Comparison of ENCODE assay signal across 8 mouse cellular contexts in the genomic region with DNA sequence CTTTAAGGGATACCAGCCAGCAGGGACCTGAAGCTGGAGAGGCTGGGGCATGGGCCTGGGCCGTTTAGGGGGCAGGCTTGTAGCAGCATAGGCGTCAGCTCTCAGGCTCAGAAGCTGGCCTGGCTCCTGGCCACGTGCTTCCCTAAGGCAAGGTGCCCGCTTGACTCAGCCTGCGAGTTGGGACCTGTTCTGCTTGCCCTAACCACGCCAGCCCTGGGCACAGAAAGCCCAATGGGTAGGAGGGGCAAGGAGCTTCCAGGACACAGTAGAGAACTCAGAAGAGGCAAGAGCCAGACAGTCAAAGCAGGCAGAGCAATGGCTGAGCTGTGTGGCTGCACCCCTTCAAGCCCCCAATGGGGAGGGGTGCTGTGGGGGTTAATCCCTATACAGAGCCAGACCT. TPM values are rescaled to one million over a fixed set of nuclear protein-coding genes. Genes with fewer than 3 reads are reported as not detected.
A peak's percentile ranks its signal among the peaks of the same experiment; 100 is the strongest.
DNase-seq lines count a peak whose midpoint lies in the region; ATAC-seq and TF ChIP-seq lines count a peak whose summit lies in the region.

No protein-coding gene starts in this region.

- peaks cover 11% of the 10 kb centered on the region for H3K36me3 ChIP-seq in heart, embryonic 10.5 days
- H3K36me3 ChIP-seq in midbrain, postnatal 0 days (ENCODE audit: insufficient read depth, low read length), result peaks cover 2% of the 10 kb centered on the region; the same call in 1 of the 2 replicates

- DNase-seq in cerebellum, postnatal 14 days, result peak; percentile 46 to 52
- DNase-seq in cerebellum, adult 11-12 months, result no peak
- DNase-seq in adrenal gland, postnatal 36 days, result peak; percentile 23 to 51
- DNase-seq in heart, embryonic 10.5 days (ENCODE audit: low spot score), result no peak
- peak; percentile 73 for DNase-seq in kidney, postnatal 14 days
- no peak for DNase-seq in midbrain, postnatal 0 days (ENCODE audit: low spot score)
- DNase-seq in left cerebral cortex, postnatal 25 days (ENCODE audit: low spot score in 2 of 2), result no peak
- no peak for DNase-seq in thymus, postnatal 25 days

- 0 out of 2 replicates have a peak, but pooled peaks have one; percentile 31 for ATAC-seq in midbrain, postnatal 0 days (ENCODE audit: low FRiP score)

- H3K27me3 ChIP-seq in heart, embryonic 10.5 days (ENCODE audit: insufficient read depth, poor library complexity, severe bottlenecking), result peaks cover 31% of the 10 kb centered on the region
- H3K27me3 ChIP-seq in midbrain, postnatal 0 days (ENCODE audit: insufficient read depth, low read length), result no peaks in the 10 kb centered on the region

- H3K9me3 ChIP-seq in heart, embryonic 10.5 days, result no peaks in the 10 kb centered on the region; the same call in 1 of the 2 replicates
- no peaks in the 10 kb centered on the region for H3K9me3 ChIP-seq in midbrain, postnatal 0 days (ENCODE audit: low read length)

- intact Hi-C loops in left cerebral cortex, postnatal 25 days (cut with DNase I), result no loop called here

- H3K4me3 ChIP-seq in heart, embryonic 10.5 days, result no peak overlapping the region
- H3K4me3 ChIP-seq in midbrain, postnatal 0 days (ENCODE audit: low read depth, low read length), result no peak overlapping the region

- H3K9ac ChIP-seq in midbrain, postnatal 0 days (replicated peaks; ENCODE audit: low read length, poor library complexity, severe bottlenecking), result no peak overlapping the region

- peak overlapping the region; percentile 84 for H3K27ac ChIP-seq in heart, embryonic 10.5 days
- H3K27ac ChIP-seq in midbrain, postnatal 0 days (ENCODE audit: low read depth, low read length), result no peak overlapping the region

- H3K4me1 ChIP-seq in heart, embryonic 10.5 days, result peaks cover 48% of the 10 kb centered on the region
- H3K4me1 ChIP-seq in midbrain, postnatal 0 days (ENCODE audit: insufficient read depth, low read length), result no peaks in the 10 kb centered on the region

- 70% methylated on average over 6 of the region's 6 CpGs for WGBS in heart, embryonic 10.5 days
- WGBS in midbrain, postnatal 0 days, result 57% methylated on average over 6 of the region's 6 CpGs

- no peak for TF ChIP-seq CTCF in midbrain, postnatal 0 days (IDR thresholded peaks at IDR 0.05)

- H3K4me2 ChIP-seq in midbrain, postnatal 0 days (ENCODE audit: low read depth, low read length, poor library complexity, severe bottlenecking), result no peak overlapping the region

RNA-seq across cellular contexts. Expression of a gene that starts 37.7 kb away (rescaled TPM):
- total RNA-seq in adrenal gland, postnatal 36 days (2021), result 1 to 10 TPM; 4.9 to 9.5 TPM
- 1.0 and 2.1 TPM in 2 replicates for polyA plus RNA-seq in heart, embryonic 10.5 days (2016; fragmentation: Nextera tagmentation; extraction: Ambion mirVana)
- total RNA-seq in midbrain, postnatal 0 days (2014; rRNA removed), result 24.1 and 26.5 TPM in 2 replicates
- 1.9 and 2.4 TPM in 2 replicates for polyA plus RNA-seq in midbrain, postnatal 0 days (2015; fragmentation: Nextera tagmentation; extraction: Ambion mirVana)
- 1 to 10 TPM; 4.6 to 4.8 TPM for total RNA-seq in left cerebral cortex, postnatal 25 days (2021)

Comparison
In these comparisons a context has a peak if more than half of its experiments do, and no peak if none do; other contexts are left out.
1. DNase-seq: peak in cerebellum, postnatal 14 days (2 of 2), adrenal gland, postnatal 36 days (2 of 2) and kidney, postnatal 14 days (single experiment); none in cerebellum, adult 11-12 months (single experiment), heart, embryonic 10.5 days (single experiment), midbrain, postnatal 0 days (single experiment), left cerebral cortex, postnatal 25 days (0 of 2) and thymus, postnatal 25 days (single experiment).